Mouse (Mus musculus) liver, embryonic 15.5 days (tissue): ENCODE measurements around the gene Snw1. TPM values are rescaled to one million over a fixed set of nuclear protein-coding genes. Genes with fewer than 3 reads are reported as not detected.
A peak's percentile ranks its signal among the peaks of the same experiment; 100 is the strongest.

Source experiments
- ATAC-seq: fragments of 200-750 bp; cut with Nextera tagmentation; 2 replicates; pipeline ENCODE4 v1.8.0; 2017; ENCODE audit warnings: moderate number of reproducible peaks, mild to moderate bottlenecking, moderate library complexity; ENCODE audit not compliant: insufficient read depth
- H3K27ac ChIP-seq: fragments of 300-500 bp; sonication (generic); replicated peaks from 2 replicates; pipeline ENCODE4 v1.5.1; 2015; ENCODE audit warnings: mild to moderate bottlenecking, inconsistent platforms
- H3K27me3 ChIP-seq: fragments of 300-500 bp; sonication (generic); 2 replicates; pipeline ENCODE4 v1.6.1; 2015; ENCODE audit warnings: mild to moderate bottlenecking, inconsistent platforms
- H3K36me3 ChIP-seq: fragments of 300-500 bp; sonication (generic); replicated peaks from 2 replicates; pipeline ENCODE4 v1.6.1; 2015; ENCODE audit warnings: moderate library complexity, mild to moderate bottlenecking, inconsistent platforms
- H3K4me1 ChIP-seq: fragments of 300-500 bp; sonication (generic); replicated peaks from 2 replicates; pipeline ENCODE4 v1.6.1; 2015; ENCODE audit warnings: inconsistent platforms
- H3K4me2 ChIP-seq: fragments of 300-500 bp; sonication (generic); 2 replicates; pipeline ENCODE4 v1.6.1; 2015; ENCODE audit warnings: moderate library complexity, mild to moderate bottlenecking, inconsistent platforms
- H3K4me3 ChIP-seq: fragments of 300-500 bp; sonication (generic); replicated peaks from 2 replicates; pipeline ENCODE4 v1.5.1; 2015; ENCODE audit warnings: mild to moderate bottlenecking, inconsistent platforms
- H3K9ac ChIP-seq: fragments of 300-500 bp; sonication (generic); 2 replicates; pipeline ENCODE4 v1.6.1; 2015; ENCODE audit warnings: moderate library complexity, mild to moderate bottlenecking, inconsistent platforms
- H3K9me3 ChIP-seq: fragments of 300-500 bp; sonication (generic); replicated peaks from 2 replicates; pipeline ENCODE4 v1.6.1; 2016; ENCODE audit warnings: inconsistent platforms
- WGBS: fragments of 180-500 bp; shearing (Covaris S2); methylation state at CpG from one replicate; pipeline ENCODE4 v1.1.7; 2015; ENCODE audit warnings: mixed read lengths; ENCODE audit not compliant: insufficient replicate concordance; 5-methylcytosine and 5-hydroxymethylcytosine counted together
- polyA plus RNA-seq: library from polyadenylated mRNA; unstranded; fragments of >200 nt; fragmentation: Nextera tagmentation; extraction: Ambion mirVana; gene quantifications from 2 replicates; pipeline ENCODE4 v1.2.1, GENCODE M21; 2015

Gene Snw1
- polyA plus RNA-seq, 1 experiment from 2014 or later, result 48.1 TPM

DNA sequence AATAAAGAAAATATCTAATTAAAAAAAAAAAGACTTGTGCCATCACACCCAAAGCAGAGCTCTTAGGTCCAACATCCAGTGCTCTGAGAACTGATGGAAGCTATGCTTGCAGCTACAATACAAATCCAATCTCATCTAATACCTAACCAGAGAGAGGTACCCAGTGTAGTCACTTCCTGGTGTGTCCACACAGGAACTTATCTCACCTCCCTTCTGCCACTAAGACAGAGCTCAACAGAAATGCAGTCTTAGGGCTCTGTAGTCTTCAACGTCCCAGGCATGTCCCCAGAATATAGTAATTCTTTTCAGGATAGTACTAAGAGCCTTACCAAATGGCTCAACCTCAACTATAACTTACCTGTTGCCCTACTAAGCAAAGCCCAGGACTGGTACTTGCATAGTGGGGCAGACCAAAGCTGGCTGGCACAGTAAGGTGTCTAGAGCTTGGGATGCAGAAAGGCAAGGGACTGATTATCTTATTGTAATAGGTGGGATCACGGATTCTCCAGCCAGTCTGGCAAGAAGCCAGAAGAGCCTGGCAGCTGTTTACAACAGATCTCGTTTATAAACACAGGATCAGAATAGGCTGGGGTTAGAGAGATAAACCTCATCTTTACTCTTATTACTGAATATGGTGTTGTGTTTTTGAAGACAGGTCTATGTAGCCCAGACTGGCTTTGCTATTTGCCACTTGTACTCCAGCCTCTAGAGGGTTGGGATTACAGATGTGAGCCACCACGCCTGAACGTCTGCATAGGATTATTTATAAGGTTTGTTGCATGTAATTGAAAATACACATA, 50.2 kb downstream of the Snw1 start:
- ATAC-seq, result 0 out of 2 replicates have a peak, but pooled peaks have one; percentile 33
- peaks cover 25% of the 10 kb centered on the region for H3K36me3 ChIP-seq
- no peak overlapping the region for H3K27ac ChIP-seq
- H3K4me2 ChIP-seq, result no peak overlapping the region
- peaks cover 21% of the 10 kb centered on the region for H3K4me1 ChIP-seq
- no peak overlapping the region for H3K9ac ChIP-seq
- H3K9me3 ChIP-seq, result no peaks in the 10 kb centered on the region
- WGBS, result 48% methylated on average over 5 of the region's 5 CpGs
- H3K4me3 ChIP-seq, result no peak overlapping the region
- H3K27me3 ChIP-seq, result no peaks in the 10 kb centered on the region

DNA sequence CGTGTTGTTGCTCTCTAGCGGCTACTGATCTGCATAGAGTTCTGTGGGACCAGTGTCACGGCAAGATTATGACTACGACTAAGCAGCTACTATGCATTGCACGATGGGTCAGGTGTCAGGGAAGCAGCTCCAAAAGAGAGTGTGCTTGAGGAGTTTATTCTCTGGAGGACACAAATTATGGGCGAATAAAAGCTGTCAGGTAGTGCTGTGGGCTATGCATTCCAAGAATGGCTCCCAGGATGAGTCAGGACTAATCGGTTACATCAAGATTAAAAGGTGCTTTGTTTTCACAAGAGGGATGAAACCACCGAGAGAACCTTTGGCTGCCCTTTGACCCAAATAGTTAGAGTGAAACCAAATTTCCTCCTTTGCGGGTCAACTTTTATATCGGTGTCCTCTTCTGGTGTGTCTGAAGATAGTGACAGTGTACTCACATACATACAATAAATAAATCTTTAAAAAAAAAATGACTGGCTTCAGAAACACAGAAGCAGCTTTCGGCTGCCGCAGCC, 52.0 kb downstream of the Snw1 start:
- no peak overlapping the region for H3K27ac ChIP-seq
- H3K9me3 ChIP-seq, result no peaks in the 10 kb centered on the region
- H3K9ac ChIP-seq, result no peak overlapping the region
- ATAC-seq, result no peak
- peaks cover 21% of the 10 kb centered on the region for H3K4me1 ChIP-seq
- peaks cover 13% of the 10 kb centered on the region for H3K36me3 ChIP-seq
- H3K27me3 ChIP-seq, result no peaks in the 10 kb centered on the region
- no peak overlapping the region for H3K4me3 ChIP-seq
- no peak overlapping the region for H3K4me2 ChIP-seq
- 43% methylated on average over 12 of the region's 12 CpGs for WGBS

DNA sequence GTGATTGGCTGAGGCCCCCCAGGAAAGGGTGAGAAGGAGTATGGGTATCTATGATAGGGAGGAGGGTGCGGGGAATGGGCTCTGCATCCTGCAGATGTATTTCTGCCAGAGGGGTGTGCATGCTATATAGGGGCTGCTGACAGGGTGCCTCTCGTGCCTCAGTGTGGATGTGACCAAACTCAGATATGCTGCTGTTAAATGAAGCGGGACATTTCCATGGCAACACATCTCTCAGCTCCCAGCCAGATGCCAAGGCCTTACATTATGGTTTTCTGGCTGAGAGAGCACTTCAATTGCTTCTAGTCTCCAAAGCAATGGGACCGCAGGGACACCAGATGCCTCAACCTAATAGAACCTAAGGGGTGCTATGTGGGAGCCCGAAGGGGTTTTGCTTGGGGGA, 53.2 kb downstream of the Snw1 start:
- Histone ChIP-seq H3K27me3 (no peaks in the 10 kb centered on the region), H3K9ac (no peak overlapping the region), H3K27ac (no peak overlapping the region), H3K36me3 (peaks cover 6% of the 10 kb centered on the region; the same call in 1 of the 2 replicates), H3K4me1 (peaks cover 21% of the 10 kb centered on the region), H3K4me2 (no peak overlapping the region), H3K9me3 (no peaks in the 10 kb centered on the region), H3K4me3 (no peak overlapping the region)
- ATAC-seq, result no peak
- 74% methylated on average over 5 of the region's 5 CpGs for WGBS

DNA sequence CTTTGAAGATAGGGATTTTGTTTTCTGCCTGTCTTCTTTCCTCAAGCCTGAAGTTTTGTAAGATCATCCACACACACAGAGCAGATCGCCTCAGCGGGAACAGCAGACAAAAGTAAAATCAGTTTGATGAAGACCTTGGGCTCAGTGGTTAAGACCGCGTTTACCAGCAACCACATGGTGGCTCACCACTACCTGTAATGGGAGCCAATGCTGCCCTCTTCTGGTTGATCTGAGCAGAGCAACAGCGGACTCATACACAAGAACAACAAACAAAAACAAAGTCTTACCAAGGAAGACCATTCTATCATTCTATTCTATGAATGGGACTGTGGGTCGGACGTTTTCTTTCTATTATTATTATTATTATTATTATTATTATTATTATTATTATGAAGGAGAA, 55.4 kb downstream of the Snw1 start:
- Histone ChIP-seq H3K27me3 (no peaks in the 10 kb centered on the region), H3K4me2 (no peak overlapping the region), H3K9me3 (no peaks in the 10 kb centered on the region), H3K9ac (no peak overlapping the region), H3K36me3 (no peaks in the 10 kb centered on the region), H3K27ac (no peak overlapping the region), H3K4me1 (peaks cover 15% of the 10 kb centered on the region), H3K4me3 (no peak overlapping the region)
- WGBS, result 10% methylated on average over 7 of the region's 7 CpGs
- 0 out of 2 replicates have a peak, but pooled peaks have one; percentile 34 for ATAC-seq

GRCm38 (mm10) chr12:87415358-87415757, 56.7 kb downstream of the Snw1 start:
- Histone ChIP-seq H3K9ac (no peak overlapping the region), H3K27ac (no peak overlapping the region), H3K9me3 (no peaks in the 10 kb centered on the region), H3K27me3 (0 out of 2 replicates have a peak, but pooled peaks cover 4% of the 10 kb centered on the region), H3K4me3 (no peak overlapping the region), H3K4me2 (no peak overlapping the region), H3K4me1 (peaks cover 23% of the 10 kb centered on the region), H3K36me3 (no peaks in the 10 kb centered on the region)
- no peak for ATAC-seq
- 43% methylated on average over 4 of the region's 4 CpGs for WGBS

- H3K4me3 ChIP-seq, result no peak overlapping the region
- 7% methylated on average over 4 of the region's 4 CpGs for WGBS
- ATAC-seq, result no peak
- H3K9ac ChIP-seq, result no peak overlapping the region
- H3K27me3 ChIP-seq, result 0 out of 2 replicates have a peak, but pooled peaks cover 6% of the 10 kb centered on the region
- H3K9me3 ChIP-seq, result no peaks in the 10 kb centered on the region
- peaks cover 15% of the 10 kb centered on the region; the same call in 1 of the 2 replicates for H3K4me1 ChIP-seq
- no peaks in the 10 kb centered on the region for H3K36me3 ChIP-seq
- no peak overlapping the region for H3K27ac ChIP-seq
- no peak overlapping the region for H3K4me2 ChIP-seq
These were observed 58.8 kb downstream of the Snw1 start for GRCm38 (mm10) chr12:87413179-87413790.

- Histone ChIP-seq H3K4me1 (peaks cover 24% of the 10 kb centered on the region), H3K4me2 (no peak overlapping the region), H3K27me3 (0 out of 2 replicates have a peak, but pooled peaks cover 14% of the 10 kb centered on the region), H3K27ac (no peak overlapping the region), H3K9ac (no peak overlapping the region), H3K9me3 (no peaks in the 10 kb centered on the region), H3K4me3 (no peak overlapping the region), H3K36me3 (no peaks in the 10 kb centered on the region)
- 18% methylated on average over 7 of the region's 7 CpGs for WGBS
- 0 out of 2 replicates have a peak, but pooled peaks have one; percentile 16 for ATAC-seq
These were observed 61.1 kb downstream of the Snw1 start for GRCm38 (mm10) chr12:87410999-87411398.

GRCm38 (mm10) chr12:87409123-87409522, 63.0 kb downstream of the Snw1 start:
- Histone ChIP-seq H3K36me3 (no peaks in the 10 kb centered on the region), H3K4me1 (peaks cover 24% of the 10 kb centered on the region), H3K4me2 (no peak overlapping the region), H3K9ac (no peak overlapping the region), H3K27me3 (0 out of 2 replicates have a peak, but pooled peaks cover 14% of the 10 kb centered on the region), H3K27ac (no peak overlapping the region), H3K4me3 (no peak overlapping the region), H3K9me3 (no peaks in the 10 kb centered on the region)
- no peak for ATAC-seq
- 58% methylated on average over 4 of the region's 4 CpGs for WGBS

DNA sequence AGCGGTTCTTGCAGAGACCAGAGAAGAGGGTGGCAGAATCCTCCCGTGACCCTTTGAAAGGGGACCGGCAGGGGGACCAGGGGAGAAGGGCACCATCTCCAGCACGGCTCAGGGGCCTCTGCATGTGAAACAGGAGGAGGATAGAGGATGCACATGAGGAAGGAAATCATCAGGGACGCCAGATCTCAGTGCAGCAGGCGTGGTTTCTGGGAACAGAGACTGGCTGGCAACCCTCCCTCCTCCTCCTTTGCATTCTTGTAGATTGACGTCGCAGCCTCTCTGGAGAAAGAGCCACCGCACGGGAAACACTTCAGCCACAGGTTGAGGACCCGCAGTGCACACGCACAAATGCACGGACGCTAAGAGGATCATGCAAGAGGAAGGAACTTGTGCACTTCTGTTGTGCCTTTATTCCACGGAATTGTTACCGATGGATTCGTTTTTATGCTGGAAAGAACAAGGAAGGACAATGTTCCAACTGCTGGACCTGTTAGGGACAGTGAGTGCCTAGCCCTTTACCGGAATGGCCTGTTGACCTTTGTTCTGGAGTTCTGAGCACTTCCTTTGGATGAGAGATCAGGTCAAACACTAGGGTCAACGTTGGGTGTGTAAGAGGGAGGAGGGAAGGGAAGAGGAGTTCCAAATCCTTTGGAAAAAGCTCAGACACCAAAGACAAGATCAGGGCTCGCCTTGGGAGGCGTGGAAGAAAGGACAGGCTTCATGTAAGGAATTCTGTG, 64.0 kb downstream of the Snw1 start:
- Histone ChIP-seq H3K27ac (no peak overlapping the region), H3K4me2 (peak overlapping the region; percentile 21), H3K4me1 (peaks cover 24% of the 10 kb centered on the region), H3K4me3 (no peak overlapping the region; the same call in 1 of the 2 replicates), H3K36me3 (no peaks in the 10 kb centered on the region), H3K9ac (no peak overlapping the region), H3K27me3 (0 out of 2 replicates have a peak, but pooled peaks cover 14% of the 10 kb centered on the region), H3K9me3 (no peaks in the 10 kb centered on the region)
- no peak for ATAC-seq
- WGBS, result 10% methylated on average over 21 of the region's 21 CpGs

DNA sequence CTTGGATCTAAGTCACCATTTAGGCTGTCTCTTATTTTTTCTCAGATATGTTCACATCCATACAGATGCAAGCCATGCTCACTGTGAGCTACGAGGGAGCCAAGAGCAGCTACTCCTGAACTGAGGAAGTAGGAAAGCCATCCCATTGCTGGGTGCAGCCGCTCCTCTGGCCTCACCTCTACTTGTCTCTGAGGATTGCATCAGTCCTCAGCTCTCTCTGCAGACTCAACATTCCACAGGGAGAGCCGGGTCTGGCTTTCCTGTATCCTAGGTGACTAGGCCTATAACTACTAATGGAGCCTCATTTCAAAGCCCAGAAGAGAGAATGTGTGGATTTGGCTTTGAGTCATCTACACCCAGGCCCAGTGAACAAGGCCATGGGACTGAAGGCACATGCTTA, 66.4 kb downstream of the Snw1 start:
- 0 out of 2 replicates have a peak, but pooled peaks cover 10% of the 10 kb centered on the region for H3K27me3 ChIP-seq
- H3K4me2 ChIP-seq, result no peak overlapping the region
- no peaks in the 10 kb centered on the region for H3K36me3 ChIP-seq
- H3K9me3 ChIP-seq, result no peaks in the 10 kb centered on the region
- no peak overlapping the region for H3K4me3 ChIP-seq
- peaks cover 16% of the 10 kb centered on the region for H3K4me1 ChIP-seq
- no peak overlapping the region for H3K27ac ChIP-seq
- no peak for ATAC-seq
- WGBS, result 39% methylated on average over 3 of the region's 3 CpGs
- H3K9ac ChIP-seq, result no peak overlapping the region
